Mouse (Mus musculus) adipocyte (in vitro differentiated cells): Measurements from ENCODE around the gene Kcnb1.

ENCODE experiments used
- DNase-seq: peaks from one replicate; pipeline ENCODE4 v3.0.0-alpha.2; 2016; ENCODE audit warnings: low spot score

Kcnb1 gene

GRCm38 (mm10) chr2:167059960-167060359 lies 130.0 kb downstream of the Kcnb1 start:
- DNase-seq, result no peak

DNA sequence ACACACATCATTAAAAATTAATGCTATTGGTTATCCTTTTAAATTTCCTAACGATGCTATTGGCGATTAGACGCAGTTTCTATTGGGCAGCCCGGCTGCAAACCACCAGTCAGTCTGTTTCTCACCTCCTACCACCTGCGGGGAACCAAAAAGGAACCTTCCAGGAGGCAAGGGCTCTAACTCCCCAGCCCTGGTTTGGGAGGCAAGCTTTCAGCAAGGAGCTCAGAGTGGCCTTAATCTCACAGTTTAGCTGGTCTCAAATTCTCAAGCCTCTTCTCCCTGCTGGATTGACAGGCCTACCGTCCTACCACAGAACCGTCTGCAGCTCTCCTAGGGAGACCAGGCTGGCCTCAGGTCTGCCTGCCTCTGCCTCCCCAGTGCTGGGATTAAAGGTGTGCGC lies 130.4 kb downstream of the Kcnb1 start:
- DNase-seq, result no peak

DNA sequence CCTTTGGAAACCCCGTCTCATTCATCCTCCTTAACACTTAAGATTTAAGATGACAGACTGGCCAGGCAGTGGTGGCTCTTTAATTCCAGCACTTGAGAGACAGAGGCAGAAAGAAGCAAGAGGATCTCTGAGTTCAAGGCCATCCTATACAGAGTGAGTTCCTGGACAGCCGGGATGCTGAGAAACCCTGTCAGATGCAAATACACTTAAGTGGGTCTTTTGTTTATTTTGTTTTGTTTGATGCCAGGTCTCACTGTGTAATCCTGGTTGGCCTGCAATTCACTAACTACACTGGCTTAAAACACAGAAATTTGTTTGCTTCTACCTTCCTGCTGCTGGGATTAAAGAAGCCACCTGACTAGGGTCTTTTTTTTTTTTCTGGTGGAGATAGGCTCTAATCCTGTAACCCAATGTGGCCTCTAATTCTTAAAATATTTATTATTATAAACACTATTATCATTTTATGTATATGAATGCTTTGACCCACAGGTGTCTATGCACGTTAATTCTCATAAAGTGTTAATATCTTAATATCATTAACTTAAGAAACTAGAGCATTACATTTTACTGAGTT lies 131.1 kb downstream of the Kcnb1 start:
- no peak for DNase-seq

GRCm38 (mm10) chr2:167058201-167058600 lies 131.8 kb downstream of the Kcnb1 start:
- peak; percentile 35 for DNase-seq

DNA sequence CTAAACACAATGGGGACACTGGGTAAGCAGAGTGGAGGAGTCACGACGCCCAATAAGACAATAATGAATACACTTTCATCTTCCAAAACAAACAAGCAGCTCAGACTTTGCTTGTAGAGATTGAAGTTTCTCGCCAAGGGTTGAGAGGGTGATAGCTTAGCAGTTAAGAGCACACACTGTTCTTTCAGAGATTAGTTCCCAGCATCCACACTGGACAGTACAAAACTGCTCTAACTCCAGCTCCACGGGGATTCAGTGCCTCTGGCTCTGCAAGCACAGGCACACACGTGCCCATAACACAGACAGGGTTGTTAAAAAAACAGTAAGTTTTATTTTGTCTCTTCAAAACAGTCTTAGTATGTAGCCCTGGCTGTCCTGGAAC lies 133.0 kb downstream of the Kcnb1 start:
- no peak for DNase-seq

- DNase-seq, result no peak
These were observed 133.6 kb downstream of the Kcnb1 start for GRCm38 (mm10) chr2:167056210-167056941.

- peak; percentile 86 for DNase-seq
These were observed 134.6 kb downstream of the Kcnb1 start for GRCm38 (mm10) chr2:167055386-167055785.

DNA sequence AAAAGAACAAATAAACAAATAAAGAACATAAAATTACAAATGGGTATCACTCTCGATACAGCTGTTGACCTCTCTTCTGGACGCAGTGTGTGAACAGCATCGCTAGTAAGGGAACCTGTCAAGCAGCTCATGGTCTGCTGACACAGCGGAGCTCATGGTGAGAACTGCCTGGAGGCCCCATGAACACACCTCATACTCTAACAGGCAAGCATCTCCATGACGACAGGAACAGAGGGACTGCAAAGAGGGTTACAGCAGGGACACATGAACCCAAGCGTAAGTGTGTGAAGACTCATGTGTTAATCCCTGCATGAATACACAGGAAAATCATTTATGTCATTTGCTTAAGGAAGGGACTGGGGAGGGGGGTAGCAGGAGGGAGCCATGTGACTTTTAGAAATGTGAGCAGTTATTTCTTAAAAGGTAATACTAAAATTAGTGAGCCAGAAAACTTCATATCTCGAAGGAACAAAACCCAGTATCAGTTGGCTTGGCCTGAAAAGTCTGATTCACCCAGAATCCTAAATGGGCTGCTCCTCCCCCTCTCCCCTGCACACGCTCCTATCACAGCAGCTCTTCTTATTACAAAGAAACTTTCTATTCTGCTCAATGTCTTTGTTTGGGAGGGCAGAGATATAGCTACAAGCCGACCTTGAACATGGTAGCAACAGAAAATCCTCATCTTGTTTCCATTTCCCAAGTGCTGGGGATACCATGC lies 136.7 kb downstream of the Kcnb1 start:
- DNase-seq, result no peak

GRCm38 (mm10) chr2:167048698-167049358 lies 141.1 kb downstream of the Kcnb1 start:
- DNase-seq, result no peak

- DNase-seq, result no peak
These were observed 141.7 kb downstream of the Kcnb1 start for GRCm38 (mm10) chr2:167048223-167048622.
